Mouse (Mus musculus): ENCODE data around the gene Asic2. TPM values are rescaled to one million over a fixed set of nuclear protein-coding genes. Genes with fewer than 3 reads are reported as not detected.

Gene Asic2
- total RNA-seq, 2 experiments from 2014 or later: not detected

GRCm38 (mm10) chr11:81192155-81192554 lies 776.1 kb downstream of the Asic2 start:
- DNase-seq: no peak

GRCm38 (mm10) chr11:81189103-81189502 lies 779.2 kb downstream of the Asic2 start:
- peak; percentile 7 to 13 for DNase-seq

- DNase-seq: no peak
Observed at GRCm38 (mm10) chr11:81187851-81188250, 780.4 kb downstream of the Asic2 start.

GRCm38 (mm10) chr11:81184721-81185120 lies 783.5 kb downstream of the Asic2 start:
- DNase-seq: no peak

DNA sequence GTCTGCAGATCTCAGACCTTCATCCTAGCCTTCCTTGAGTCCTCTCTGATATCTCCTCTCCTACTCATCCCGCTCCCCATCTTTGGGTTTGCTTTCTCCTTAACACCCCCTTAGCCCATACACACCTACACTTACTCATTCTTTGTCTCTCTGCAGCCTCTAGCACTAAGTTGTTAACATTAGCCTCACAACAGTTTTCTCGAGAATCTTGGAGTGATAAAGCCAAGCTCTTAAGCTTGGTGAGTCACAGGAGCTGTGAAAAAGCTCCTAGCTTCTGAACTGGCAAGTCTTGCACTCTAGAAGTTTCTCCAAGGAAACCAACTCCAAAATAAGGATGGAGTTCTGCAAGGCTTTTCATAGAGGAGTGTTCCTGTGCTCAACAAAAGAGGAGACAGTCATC lies 803.4 kb downstream of the Asic2 start:
- no peak for DNase-seq

DNA sequence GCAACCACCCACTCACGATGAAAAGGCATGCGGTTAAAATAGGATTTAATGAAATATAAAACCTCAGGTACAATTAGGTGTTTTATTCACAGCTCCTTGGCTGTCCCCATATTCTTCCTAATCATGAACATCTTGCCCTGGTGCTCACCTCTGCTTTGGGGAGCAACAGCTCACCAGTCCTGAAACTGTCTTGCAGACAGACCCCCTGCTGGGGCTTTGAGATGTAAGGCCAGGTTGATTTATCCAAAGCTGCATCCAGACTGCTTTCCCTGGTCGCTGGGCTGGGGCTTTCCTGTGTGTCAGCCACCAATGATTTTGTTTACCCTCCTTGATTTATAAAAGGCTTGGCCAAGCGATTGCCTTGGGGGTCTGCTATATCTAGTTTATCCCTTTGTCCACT lies 805.2 kb downstream of the Asic2 start:
- no peak for DNase-seq

- DNase-seq: no peak
Observed at GRCm38 (mm10) chr11:81153841-81154240, 814.4 kb downstream of the Asic2 start.

DNA sequence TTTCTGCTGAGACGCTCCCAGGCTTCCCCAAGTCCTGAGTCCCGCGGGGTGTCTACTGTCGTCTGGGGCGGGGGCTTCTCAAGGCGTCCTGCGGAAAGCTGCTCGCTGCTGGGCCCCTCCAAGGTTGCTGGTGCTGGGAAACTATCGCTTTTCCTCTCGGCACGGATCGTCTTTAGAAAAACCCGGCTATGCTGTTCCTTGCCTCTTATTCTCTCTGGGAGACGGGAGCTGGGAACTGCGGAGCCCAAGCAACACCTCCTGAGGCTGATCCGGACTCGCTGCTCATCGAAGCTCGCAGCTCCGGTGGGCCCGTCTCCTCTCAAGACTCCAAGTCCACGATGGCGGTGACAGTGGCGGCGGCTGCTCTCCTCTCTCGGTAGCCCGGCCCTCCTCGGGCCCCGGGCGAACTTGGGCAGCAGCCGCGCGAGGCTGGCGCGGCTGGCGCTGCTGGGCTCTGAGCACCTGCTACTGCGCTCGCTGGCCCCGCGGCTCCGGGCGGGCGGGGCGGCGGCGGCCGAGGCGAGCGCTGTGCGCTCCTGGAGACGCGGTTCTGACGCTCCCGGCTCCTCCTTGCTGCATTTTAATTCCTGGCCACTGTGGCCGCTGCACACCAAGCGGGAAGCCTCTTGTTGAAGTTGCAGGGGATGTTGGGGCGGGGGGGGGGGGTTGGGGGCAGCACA lies 815.0 kb downstream of the Asic2 start:
- peak; percentile 4 to 19 for DNase-seq

DNA sequence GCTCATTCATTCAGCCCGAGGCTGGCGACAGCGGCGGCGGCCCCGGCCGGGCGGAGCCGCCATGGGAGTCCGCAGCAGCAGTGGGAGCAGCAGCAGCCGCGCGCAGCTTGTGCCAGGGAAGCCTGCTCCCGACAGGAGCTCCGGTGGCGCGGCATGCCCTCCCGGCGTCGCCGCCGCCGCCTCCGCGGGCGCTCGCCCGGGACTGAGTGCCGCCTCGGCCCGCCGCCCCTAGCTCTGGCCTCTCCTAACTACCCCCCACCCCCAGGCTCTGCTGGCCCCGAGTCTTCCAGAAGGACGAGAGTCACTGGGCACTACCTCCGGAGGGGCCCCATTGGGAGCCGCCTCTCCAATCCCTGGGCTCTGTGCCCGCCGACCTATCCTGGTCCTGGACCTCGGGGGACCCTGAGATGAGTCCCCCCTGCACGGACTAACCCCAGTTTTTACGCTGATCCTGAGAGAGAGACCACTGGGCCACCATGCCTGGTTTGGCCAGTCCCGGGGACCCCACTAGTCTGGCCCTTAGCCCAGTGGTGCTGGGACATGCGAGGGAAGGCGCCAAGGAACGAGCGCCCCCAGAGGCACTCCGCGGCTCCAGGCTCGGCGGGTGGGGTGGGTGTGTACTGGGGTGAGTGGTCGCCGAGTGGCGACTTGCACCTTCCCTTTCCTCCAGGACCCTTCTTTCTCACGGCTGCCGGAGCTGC lies 815.6 kb downstream of the Asic2 start:
- peak; percentile 1 to 17 for DNase-seq

GRCm38 (mm10) chr11:81152021-81152385 lies 816.3 kb downstream of the Asic2 start:
- peak; percentile 5 to 10 for DNase-seq

- no peak for DNase-seq
Observed at GRCm38 (mm10) chr11:81151286-81152020, 816.8 kb downstream of the Asic2 start.

- DNase-seq: no peak
Observed at GRCm38 (mm10) chr11:81150621-81151020, 817.6 kb downstream of the Asic2 start.

DNA sequence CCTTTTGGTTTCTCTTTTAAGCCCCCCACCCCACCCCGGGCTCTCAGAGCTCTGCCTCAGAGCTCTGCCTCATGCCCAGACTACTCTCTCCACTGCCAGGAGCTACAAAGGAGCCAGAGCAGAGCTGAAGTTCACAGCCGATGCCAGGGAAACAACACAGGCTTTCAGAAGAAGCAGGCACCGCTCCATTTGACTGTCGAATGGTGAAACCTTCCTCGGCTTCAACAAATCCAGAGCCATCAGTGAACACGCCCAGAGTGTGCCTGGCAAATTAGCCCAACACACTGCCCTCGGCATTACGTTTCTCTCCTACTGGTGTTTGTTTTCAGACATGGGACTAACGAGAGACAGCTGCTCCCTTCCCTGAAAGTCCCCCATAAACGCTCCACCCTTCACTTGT lies 819.8 kb downstream of the Asic2 start:
- DNase-seq: no peak

DNA sequence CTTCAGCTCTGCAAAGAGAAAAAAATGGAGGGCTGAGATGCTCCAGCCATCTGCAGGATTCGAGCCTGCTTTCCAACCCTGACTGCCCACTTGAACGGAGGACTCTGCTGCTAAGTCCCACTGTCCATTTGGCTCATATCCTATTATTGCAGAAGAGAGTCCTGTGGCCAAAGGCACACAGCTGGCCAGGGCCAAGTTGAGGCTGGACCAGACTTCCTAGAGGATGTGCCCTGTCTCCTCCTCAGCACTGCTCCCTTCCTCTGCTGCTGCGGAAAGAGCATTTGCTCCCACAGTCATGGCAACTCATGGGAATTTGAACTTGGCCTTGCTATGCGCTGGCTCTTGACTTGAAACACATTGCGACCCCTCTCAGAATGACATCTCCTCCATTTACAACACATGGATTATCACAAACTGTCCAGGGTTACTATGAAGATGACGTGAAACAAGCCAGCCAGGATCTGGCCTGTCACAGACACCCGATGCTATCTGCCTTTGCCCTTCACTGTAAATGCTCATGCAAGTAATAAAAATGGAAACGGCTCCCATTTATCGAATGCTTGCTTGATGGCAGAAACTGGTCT lies 821.6 kb downstream of the Asic2 start:
- no peak for DNase-seq

DNA sequence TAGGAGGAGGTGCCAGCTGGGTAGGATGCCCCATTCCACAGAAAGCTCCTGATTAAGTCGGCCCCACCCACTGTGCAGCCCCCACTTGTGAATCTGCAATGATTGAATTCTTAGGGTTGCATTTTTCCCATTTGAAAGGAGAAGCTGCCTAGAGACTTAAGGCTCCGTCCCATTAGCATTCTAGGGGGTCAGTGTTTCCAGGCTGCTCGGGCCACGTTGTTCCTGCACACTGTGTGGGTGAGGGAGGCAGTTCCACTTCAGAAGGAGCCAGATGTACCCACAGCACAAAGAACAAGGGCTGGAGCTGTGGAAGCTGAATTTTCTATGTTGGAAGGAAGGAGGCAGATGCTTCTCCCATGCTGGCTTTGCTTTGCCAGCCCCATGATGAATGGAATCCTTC lies 833.1 kb downstream of the Asic2 start:
- no peak for DNase-seq

GRCm38 (mm10) chr11:81133950-81134349 lies 834.3 kb downstream of the Asic2 start:
- no peak for DNase-seq

DNA sequence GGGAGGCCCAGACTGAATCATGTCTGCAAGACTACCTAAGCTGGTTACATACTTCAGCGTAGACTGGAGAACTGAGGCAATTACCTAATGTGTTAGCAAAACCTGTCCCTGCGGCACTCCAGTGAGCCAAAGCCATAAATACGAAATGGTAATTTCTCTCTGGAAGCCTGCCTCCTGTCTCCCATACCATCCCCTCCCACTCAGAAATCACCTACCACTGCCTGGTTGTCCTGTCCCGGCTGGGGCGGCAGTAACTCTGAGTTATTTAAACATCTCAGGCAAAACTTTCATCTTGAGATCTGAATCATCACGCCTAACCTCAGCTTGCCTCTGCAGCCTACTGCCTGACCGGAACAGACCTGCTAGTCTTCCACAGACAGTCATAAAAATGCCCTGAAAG lies 835.6 kb downstream of the Asic2 start:
- DNase-seq: no peak

GRCm38 (mm10) chr11:81124363-81124762 lies 843.9 kb downstream of the Asic2 start:
- DNase-seq: no peak

DNA sequence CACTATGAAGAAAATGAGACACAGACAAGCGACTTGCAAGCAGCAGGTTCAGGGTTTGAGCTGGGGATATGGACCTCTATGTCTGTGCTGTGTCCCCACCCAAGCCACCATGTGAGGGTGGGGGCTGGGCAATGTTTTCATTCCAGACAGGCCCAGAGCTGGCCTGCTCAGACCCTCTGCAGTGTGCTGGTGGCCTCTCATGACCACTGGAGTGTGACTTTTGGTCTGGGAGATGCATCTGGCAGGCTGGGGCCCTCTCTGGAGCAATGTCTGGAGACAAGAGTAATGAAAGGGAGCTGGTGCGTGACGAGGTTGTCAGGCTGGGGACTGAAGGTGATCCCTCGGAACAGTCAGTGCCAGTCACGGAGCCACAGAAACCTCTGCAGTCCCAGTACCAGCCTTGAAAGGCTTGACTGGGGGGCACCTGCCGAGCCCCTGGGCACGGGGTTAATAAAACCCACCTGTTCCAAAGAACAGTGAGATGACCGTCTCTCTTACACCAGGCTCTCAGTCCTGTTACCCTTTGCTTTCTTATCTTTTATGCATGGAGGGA lies 848.2 kb downstream of the Asic2 start:
- no peak for DNase-seq

DNA sequence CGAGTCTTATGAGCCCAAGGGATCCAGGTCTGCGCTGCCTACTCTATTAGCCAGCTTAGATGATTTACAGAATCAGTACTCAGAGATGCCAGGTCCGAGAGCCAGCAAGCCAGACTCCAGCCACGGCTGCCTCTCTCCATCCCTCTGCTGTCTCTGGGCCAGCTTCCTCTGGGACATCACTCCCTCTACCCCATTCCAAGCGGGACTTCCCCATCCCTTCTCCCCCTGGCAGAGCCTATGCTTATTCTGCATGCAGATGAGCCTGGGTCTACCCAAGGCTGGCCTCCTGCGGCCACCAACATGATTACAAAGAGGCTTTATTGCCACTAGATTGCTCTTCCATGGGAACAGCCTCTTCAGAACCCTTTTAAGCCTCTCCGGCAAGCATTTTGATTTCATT lies 850.2 kb downstream of the Asic2 start:
- no peak for DNase-seq

- DNase-seq: peak; percentile 9 to 55
Observed at GRCm38 (mm10) chr11:81115666-81116065, 852.6 kb downstream of the Asic2 start.

- DNase-seq: no peak
Observed at GRCm38 (mm10) chr11:81111626-81112025, 856.6 kb downstream of the Asic2 start.

- no peak for DNase-seq
Observed at GRCm38 (mm10) chr11:81110049-81110448, 858.2 kb downstream of the Asic2 start.
